13 mouse cellular contexts compared by ENCODE assay signal in the genomic region with DNA sequence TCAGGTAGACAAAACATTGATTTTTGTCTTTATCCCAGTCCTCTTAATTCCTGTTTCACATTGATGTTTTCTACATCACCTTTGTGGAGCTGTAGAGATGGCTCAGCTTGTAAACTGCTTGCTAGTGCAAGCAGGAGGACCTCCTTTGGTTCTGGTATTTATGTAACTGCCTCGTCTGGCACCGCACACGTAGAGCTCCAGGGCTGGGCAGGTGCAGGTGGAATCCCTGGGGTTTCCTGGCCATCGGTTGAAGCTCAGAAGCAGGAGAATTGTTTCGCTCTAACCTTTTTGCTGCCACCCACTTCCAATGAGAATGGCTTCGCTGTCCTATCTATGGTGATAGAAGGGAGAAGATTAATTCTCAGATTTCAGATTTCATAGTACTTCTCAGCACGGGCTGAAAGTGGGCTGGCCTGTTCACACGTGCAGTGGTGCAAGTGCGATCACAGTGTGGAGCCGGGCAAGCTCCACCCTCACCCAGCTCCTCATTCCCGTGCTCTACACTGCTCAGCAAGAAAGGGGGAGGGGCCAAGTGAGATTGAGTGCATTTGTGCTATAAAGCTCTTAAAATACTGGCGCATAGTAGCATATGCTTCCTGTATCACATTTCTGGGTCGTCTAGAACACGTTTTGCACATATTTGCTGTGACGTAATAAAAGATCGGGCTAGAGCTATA. TPM values are rescaled to one million over a fixed set of nuclear protein-coding genes. Genes with fewer than 3 reads are reported as not detected.
DNase-seq lines count a peak whose midpoint lies in the region; ATAC-seq and TF ChIP-seq lines count a peak whose summit lies in the region.
"Had no signal": no experiment of that assay in that cellular context is flagged by ENCODE, and none has a peak within 500 bp of the region (broad histone marks: within the 10 kb centered on the region; RNA-seq: fewer than 3 reads in every experiment).

No protein-coding gene starts in this region.

- no peaks in the 10 kb centered on the region for H3K9me3 ChIP-seq in forebrain, postnatal 0 days (ENCODE audit: low read length)
- H3K9me3 ChIP-seq in forebrain, embryonic 16.5 days (ENCODE audit: control insufficient read depth, low read length), result no peaks in the 10 kb centered on the region
- H3K9me3 ChIP-seq in liver, embryonic 11.5 days (ENCODE audit: control insufficient read depth, low read length), result no peaks in the 10 kb centered on the region
- H3K9me3 ChIP-seq in liver, embryonic 12.5 days (replicated peaks), result no peaks in the 10 kb centered on the region
- H3K9me3 ChIP-seq: liver, embryonic 13.5 days had no signal

- peak; percentile 56; the same call in 1 of the 2 replicates for ATAC-seq in forebrain, postnatal 0 days
- ATAC-seq in forebrain, embryonic 16.5 days, result no peak
- no peak for ATAC-seq in liver, embryonic 11.5 days (replicated peaks; ENCODE audit: low FRiP score)
- ATAC-seq in liver, embryonic 12.5 days, result no peak

- 86% methylated on average over 16 of the region's 16 CpGs for WGBS in forebrain, postnatal 0 days
- 87% methylated on average over 16 of the region's 16 CpGs for WGBS in forebrain, embryonic 16.5 days
- WGBS in liver, embryonic 11.5 days, result 88% methylated on average over 16 of the region's 16 CpGs
- WGBS in liver, embryonic 12.5 days (ENCODE audit: insufficient replicate concordance), result 84% methylated on average over 16 of the region's 16 CpGs

- H3K36me3 ChIP-seq in forebrain, postnatal 0 days (ENCODE audit: insufficient read depth), result peaks cover 60% of the 10 kb centered on the region
- H3K36me3 ChIP-seq in forebrain, embryonic 16.5 days (ENCODE audit: control insufficient read depth, insufficient read depth), result peaks cover 44% of the 10 kb centered on the region
- H3K36me3 ChIP-seq in liver, embryonic 11.5 days (ENCODE audit: control insufficient read depth, insufficient read depth, low read length), result peaks cover 39% of the 10 kb centered on the region
- peaks cover 86% of the 10 kb centered on the region for H3K36me3 ChIP-seq in liver, embryonic 12.5 days

- no peak overlapping the region for H3K4me2 ChIP-seq in forebrain, postnatal 0 days (ENCODE audit: low read depth)
- no peak overlapping the region for H3K4me2 ChIP-seq in forebrain, embryonic 16.5 days (ENCODE audit: low read length)
- no peak overlapping the region for H3K4me2 ChIP-seq in liver, embryonic 11.5 days
- H3K4me2 ChIP-seq in liver, embryonic 12.5 days, result no peak overlapping the region
- H3K4me2 ChIP-seq: liver, embryonic 13.5 days had no signal

- H3K9ac ChIP-seq in forebrain, postnatal 0 days, result no peak overlapping the region
- H3K9ac ChIP-seq in forebrain, embryonic 16.5 days (replicated peaks; ENCODE audit: low read depth, low read length), result no peak overlapping the region
- H3K9ac ChIP-seq in liver, embryonic 11.5 days (ENCODE audit: low read depth, low read length), result no peak overlapping the region
- H3K9ac ChIP-seq in liver, embryonic 12.5 days, result no peak overlapping the region
- H3K9ac ChIP-seq: liver, embryonic 13.5 days had no signal

- H3K27me3 ChIP-seq in forebrain, postnatal 0 days (ENCODE audit: insufficient read depth, low read length), result no peaks in the 10 kb centered on the region
- H3K27me3 ChIP-seq in forebrain, embryonic 16.5 days (replicated peaks; ENCODE audit: control insufficient read depth, insufficient read depth, low read length), result no peaks in the 10 kb centered on the region
- H3K27me3 ChIP-seq in liver, embryonic 11.5 days (replicated peaks; ENCODE audit: control insufficient read depth, insufficient read depth, low read length), result no peaks in the 10 kb centered on the region
- H3K27me3 ChIP-seq in liver, embryonic 12.5 days (replicated peaks), result no peaks in the 10 kb centered on the region
- H3K27me3 ChIP-seq: liver, embryonic 13.5 days had no signal

- H3K27ac ChIP-seq in forebrain, postnatal 0 days (ENCODE audit: low read depth, low read length), result 0 out of 2 replicates have a peak overlapping the region, but pooled peaks have one; percentile 35
- H3K27ac ChIP-seq in forebrain, embryonic 16.5 days (ENCODE audit: low read length), result no peak overlapping the region
- H3K27ac ChIP-seq in liver, embryonic 11.5 days (ENCODE audit: low read depth, low read length), result no peak overlapping the region
- H3K27ac ChIP-seq in liver, embryonic 12.5 days, result no peak overlapping the region
- H3K27ac ChIP-seq: liver, embryonic 13.5 days had no signal

- no peak for DNase-seq in forebrain, postnatal 0 days
- DNase-seq in liver, embryonic 11.5 days (ENCODE audit: low spot score), result peak; percentile 15
- DNase-seq in brain, adult 2 months (ENCODE audit: low read depth, low spot score), result peak; percentile 96
- DNase-seq in cerebellum, postnatal 36 days, result peak; percentile 83 to 85
- DNase-seq in spleen, postnatal 36 days (ENCODE audit: low spot score in 2 of 2), result no peak
- no peak for DNase-seq in adrenal gland, adult (ENCODE audit: inconsistent age in 2 of 2, low spot score in 1 of 2)
- DNase-seq: adrenal gland, postnatal 36 days; gastrocnemius, postnatal 36 days; kidney, postnatal 14 days; liver, embryonic 13.5 days; spleen, adult 18-20 months had no signal

- no peaks in the 10 kb centered on the region for H3K4me1 ChIP-seq in forebrain, postnatal 0 days (ENCODE audit: insufficient read depth)
- no peaks in the 10 kb centered on the region for H3K4me1 ChIP-seq in forebrain, embryonic 16.5 days (replicated peaks; ENCODE audit: control insufficient read depth, insufficient read depth, low read length)
- no peaks in the 10 kb centered on the region for H3K4me1 ChIP-seq in liver, embryonic 11.5 days (replicated peaks; ENCODE audit: control insufficient read depth, insufficient read depth, low read length)
- H3K4me1 ChIP-seq in liver, embryonic 12.5 days, result peaks cover 9% of the 10 kb centered on the region

- no peak overlapping the region for H3K4me3 ChIP-seq in forebrain, postnatal 0 days (ENCODE audit: low read depth, low read length)
- no peak overlapping the region for H3K4me3 ChIP-seq in forebrain, embryonic 16.5 days (replicated peaks; ENCODE audit: low read length)
- H3K4me3 ChIP-seq in liver, embryonic 11.5 days (ENCODE audit: low read depth, low read length), result no peak overlapping the region
- H3K4me3 ChIP-seq in liver, embryonic 12.5 days, result no peak overlapping the region
- H3K4me3 ChIP-seq: liver, embryonic 13.5 days had no signal

- no peak for TF ChIP-seq CTCF in forebrain, postnatal 0 days (IDR thresholded peaks at IDR 0.05; ENCODE audit: low read depth)

RNA-seq across cellular contexts. Expression of a gene that starts 13.1 kb away (rescaled TPM):
- total RNA-seq in forebrain, postnatal 0 days (2014; rRNA removed), result 365 and 387 TPM in 2 replicates
- polyA plus RNA-seq in forebrain, postnatal 0 days (2015; fragmentation: Nextera tagmentation; extraction: Ambion mirVana), result 234 and 280 TPM in 2 replicates
- polyA plus RNA-seq in forebrain, embryonic 16.5 days (2015; fragmentation: Nextera tagmentation; extraction: Ambion mirVana), result 98.9 and 115 TPM in 2 replicates
- polyA plus RNA-seq in liver, embryonic 11.5 days (2014; fragmentation: Nextera tagmentation; extraction: Ambion mirVana), result 0.21 and 0.34 TPM in 2 replicates
- 0.19 and 0.31 TPM in 2 replicates for polyA plus RNA-seq in liver, embryonic 12.5 days (2016; fragmentation: Nextera tagmentation; extraction: Ambion mirVana)

Comparison
In these comparisons a context has a peak if more than half of its experiments do, and no peak if none do; other contexts are left out.
1. DNase-seq: peak in liver, embryonic 11.5 days (single experiment), brain, adult 2 months (single experiment) and cerebellum, postnatal 36 days (2 of 2); none in forebrain, postnatal 0 days (single experiment), spleen, postnatal 36 days (0 of 2) and adrenal gland, adult (0 of 2).
2. RNA of a gene that starts 13.1 kb away (polyA plus RNA-seq): 234 to 280 TPM in forebrain, postnatal 0 days and 98.9 to 115 TPM in forebrain, embryonic 16.5 days; 0.21 to 0.34 TPM in liver, embryonic 11.5 days and 0.19 to 0.31 TPM in liver, embryonic 12.5 days; every median in the first group is over 10 times any median in the second.